Comparison of ENCODE assay signal across 8 mouse cellular contexts in the genomic region with DNA sequence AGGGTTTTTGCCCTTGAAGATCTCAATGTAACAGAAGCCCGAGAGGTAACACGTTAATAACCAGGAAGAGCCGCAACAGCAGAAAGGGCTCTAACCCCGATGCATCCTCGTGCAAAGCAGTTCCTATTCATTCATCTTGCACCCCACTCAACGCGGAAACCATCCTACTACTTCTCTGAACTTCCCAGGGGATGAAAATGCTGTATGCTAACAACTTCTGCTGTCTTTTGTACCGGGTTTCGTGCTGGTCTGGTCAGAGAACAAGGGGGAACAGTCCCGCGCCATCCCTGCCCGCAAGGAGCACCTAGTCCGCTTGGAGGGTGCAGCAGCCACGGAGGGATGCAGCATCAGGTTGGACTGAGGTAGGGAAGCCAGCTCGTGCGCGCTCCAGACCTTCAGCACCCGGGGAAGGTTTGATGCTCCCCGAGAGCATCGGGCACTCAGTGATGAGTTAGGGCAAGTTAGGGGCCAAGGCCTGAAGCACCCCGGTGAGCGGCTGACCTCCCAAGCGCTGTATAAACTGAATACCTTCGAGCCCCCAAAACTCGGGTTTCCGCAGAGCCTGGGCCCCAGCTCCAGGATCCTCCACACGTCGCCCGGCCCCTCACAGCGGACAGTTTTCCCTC. TPM values are rescaled to one million over a fixed set of nuclear protein-coding genes. Genes with fewer than 3 reads are reported as not detected.
DNase-seq lines count a peak whose midpoint lies in the region; ATAC-seq and TF ChIP-seq lines count a peak whose summit lies in the region.

No protein-coding gene starts in this region.

- TF ChIP-seq CTCF in lung, embryonic 14.5 days (IDR thresholded peaks at IDR 0.05; ENCODE audit: low read depth) = no peak

- TF ChIP-seq POLR2A in limb, embryonic 14.5 days (IDR thresholded peaks at IDR 0.05; ENCODE audit: borderline replicate concordance, extremely low read depth, insufficient read depth, insufficient read length) = no peak

- H3K27ac ChIP-seq in lung, embryonic 14.5 days (ENCODE audit: low read depth) = peak overlapping the region; percentile 75
- peak overlapping the region; percentile 84 for H3K27ac ChIP-seq in forebrain, embryonic 12.5 days
- H3K27ac ChIP-seq in hindbrain, embryonic 14.5 days = peak overlapping the region; percentile 50
- peak overlapping the region; percentile 40 for H3K27ac ChIP-seq in limb, embryonic 14.5 days (replicated peaks; ENCODE audit: low read depth, low read length)
- peak overlapping the region; percentile 50 for H3K27ac ChIP-seq in stomach, embryonic 16.5 days (ENCODE audit: low read length)

- H3K36me3 ChIP-seq in lung, embryonic 14.5 days (ENCODE audit: insufficient read depth) = peaks cover 32% of the 10 kb centered on the region
- peaks cover 32% of the 10 kb centered on the region for H3K36me3 ChIP-seq in forebrain, embryonic 12.5 days (replicated peaks)
- H3K36me3 ChIP-seq in hindbrain, embryonic 14.5 days (replicated peaks; ENCODE audit: control insufficient read depth, insufficient read depth) = peaks cover 33% of the 10 kb centered on the region
- peaks cover 30% of the 10 kb centered on the region for H3K36me3 ChIP-seq in limb, embryonic 14.5 days (ENCODE audit: control insufficient read depth, insufficient read depth, low read length)
- H3K36me3 ChIP-seq in stomach, embryonic 16.5 days (ENCODE audit: control insufficient read depth, insufficient read depth, low read length) = no peaks in the 10 kb centered on the region; the same call in 1 of the 2 replicates

- ATAC-seq in lung, embryonic 14.5 days (ENCODE audit: insufficient read depth) = 0 out of 2 replicates have a peak, but pooled peaks have one; percentile 25
- peak; percentile 45; the same call in 1 of the 2 replicates for ATAC-seq in cerebellum, adult (ENCODE audit: insufficient number of reproducible peaks, low FRiP score, low TSS enrichment)
- 0 out of 2 replicates have a peak, but pooled peaks have one; percentile 23 for ATAC-seq in forebrain, embryonic 12.5 days (ENCODE audit: low FRiP score)
- peak; percentile 47; the same call in 1 of the 2 replicates for ATAC-seq in hindbrain, embryonic 14.5 days (ENCODE audit: low FRiP score)
- ATAC-seq in limb, embryonic 14.5 days (ENCODE audit: low FRiP score, low read depth) = 0 out of 2 replicates have a peak, but pooled peaks have one; percentile 23
- peak; percentile 47 for ATAC-seq in monocyte, adult 5-6 weeks (replicated peaks; ENCODE audit: insufficient number of reproducible peaks, low FRiP score, low TSS enrichment, poor library complexity, severe bottlenecking)
- ATAC-seq in stomach, embryonic 16.5 days (ENCODE audit: insufficient read depth, low FRiP score) = no peak

- peak; percentile 37 for DNase-seq in lung, embryonic 14.5 days
- DNase-seq in lung, postnatal 36 days = no peak
- peak; percentile 28 for DNase-seq in hindbrain, embryonic 14.5 days (ENCODE audit: low spot score)
- no peak for DNase-seq in limb, embryonic 14.5 days (ENCODE audit: low spot score)

- under 1% methylated on average over 30 of the region's 30 CpGs for WGBS in lung, embryonic 14.5 days
- under 1% methylated on average over 30 of the region's 30 CpGs for WGBS in forebrain, embryonic 12.5 days
- under 1% methylated on average over 30 of the region's 30 CpGs for WGBS in hindbrain, embryonic 14.5 days
- WGBS in limb, embryonic 14.5 days = 1% methylated on average over 30 of the region's 30 CpGs
- WGBS in stomach, embryonic 16.5 days = under 1% methylated on average over 30 of the region's 30 CpGs

- H3K4me1 ChIP-seq in lung, embryonic 14.5 days (ENCODE audit: insufficient read depth) = no peaks in the 10 kb centered on the region
- H3K4me1 ChIP-seq in forebrain, embryonic 12.5 days = peaks cover 24% of the 10 kb centered on the region
- peaks cover 17% of the 10 kb centered on the region for H3K4me1 ChIP-seq in hindbrain, embryonic 14.5 days (replicated peaks; ENCODE audit: control insufficient read depth, insufficient read depth, low read length)
- H3K4me1 ChIP-seq in limb, embryonic 14.5 days (ENCODE audit: control insufficient read depth, insufficient read depth, low read length) = peaks cover 10% of the 10 kb centered on the region
- peaks cover 9% of the 10 kb centered on the region for H3K4me1 ChIP-seq in stomach, embryonic 16.5 days (ENCODE audit: control insufficient read depth, insufficient read depth, low read length)

- peak overlapping the region; percentile 65 for H3K4me2 ChIP-seq in lung, embryonic 14.5 days
- H3K4me2 ChIP-seq in forebrain, embryonic 12.5 days = peak overlapping the region; percentile 68
- peak overlapping the region; percentile 81 for H3K4me2 ChIP-seq in hindbrain, embryonic 14.5 days (replicated peaks)
- peak overlapping the region; percentile 57 for H3K4me2 ChIP-seq in limb, embryonic 14.5 days (replicated peaks; ENCODE audit: low read depth, low read length, severe bottlenecking)
- H3K4me2 ChIP-seq in stomach, embryonic 16.5 days (ENCODE audit: low read depth, low read length) = peak overlapping the region; percentile 83

- peak overlapping the region; percentile 88 for H3K9ac ChIP-seq in lung, embryonic 14.5 days
- peak overlapping the region; percentile 95 for H3K9ac ChIP-seq in forebrain, embryonic 12.5 days
- H3K9ac ChIP-seq in hindbrain, embryonic 14.5 days = peak overlapping the region; percentile 80
- H3K9ac ChIP-seq in limb, embryonic 14.5 days (ENCODE audit: low read depth, low read length, severe bottlenecking) = peak overlapping the region; percentile 82
- H3K9ac ChIP-seq in stomach, embryonic 16.5 days (ENCODE audit: low read length) = peak overlapping the region; percentile 85

- no peaks in the 10 kb centered on the region for H3K9me3 ChIP-seq in lung, embryonic 14.5 days (ENCODE audit: low read depth, low read length)
- H3K9me3 ChIP-seq in forebrain, embryonic 12.5 days = no peaks in the 10 kb centered on the region
- H3K9me3 ChIP-seq in hindbrain, embryonic 14.5 days (ENCODE audit: control insufficient read depth, low read length) = no peaks in the 10 kb centered on the region
- H3K9me3 ChIP-seq in limb, embryonic 14.5 days (ENCODE audit: control insufficient read depth, low read length) = no peaks in the 10 kb centered on the region
- 0 out of 2 replicates have a peak, but pooled peaks cover under 1% of the 10 kb centered on the region for H3K9me3 ChIP-seq in stomach, embryonic 16.5 days (replicated peaks; ENCODE audit: control insufficient read depth, low read length)

- no peaks in the 10 kb centered on the region for H3K27me3 ChIP-seq in lung, embryonic 14.5 days (ENCODE audit: insufficient read depth, low read length)
- H3K27me3 ChIP-seq in forebrain, embryonic 12.5 days = no peaks in the 10 kb centered on the region
- no peaks in the 10 kb centered on the region for H3K27me3 ChIP-seq in hindbrain, embryonic 14.5 days (ENCODE audit: control insufficient read depth, insufficient read depth, low read length)
- H3K27me3 ChIP-seq in limb, embryonic 14.5 days (ENCODE audit: control insufficient read depth, insufficient read depth, low read length) = no peaks in the 10 kb centered on the region
- H3K27me3 ChIP-seq in stomach, embryonic 16.5 days (ENCODE audit: control insufficient read depth, insufficient read depth, low read length) = no peaks in the 10 kb centered on the region

- H3K4me3 ChIP-seq in lung, embryonic 14.5 days (ENCODE audit: low read depth, low read length) = peak overlapping the region; percentile 93
- peak overlapping the region; percentile 88 for H3K4me3 ChIP-seq in forebrain, embryonic 12.5 days (replicated peaks)
- H3K4me3 ChIP-seq in hindbrain, embryonic 14.5 days (replicated peaks; ENCODE audit: low read length) = peak overlapping the region; percentile 78
- peak overlapping the region; percentile 67 for H3K4me3 ChIP-seq in limb, embryonic 14.5 days (replicated peaks; ENCODE audit: low read length)
- peak overlapping the region; percentile 66 for H3K4me3 ChIP-seq in stomach, embryonic 16.5 days (replicated peaks; ENCODE audit: low read length)

RNA-seq across cellular contexts. Expression of gene Ppp1r8, which starts 0.6 kb away (rescaled TPM):
- 58.3 and 60.4 TPM in 2 replicates for polyA plus RNA-seq in lung, embryonic 14.5 days (2014; fragmentation: Nextera tagmentation; extraction: Ambion mirVana)
- polyA plus RNA-seq in forebrain, embryonic 12.5 days (2016; fragmentation: Nextera tagmentation; extraction: Ambion mirVana) = 73.7 and 74.7 TPM in 2 replicates
- polyA plus RNA-seq in hindbrain, embryonic 14.5 days (2014; fragmentation: Nextera tagmentation; extraction: Ambion mirVana) = 49.3 and 62.7 TPM in 2 replicates
- 79.7 and 91.6 TPM in 2 replicates for polyA plus RNA-seq in limb, embryonic 14.5 days (2012; rRNA removed)
- polyA plus RNA-seq in limb, embryonic 14.5 days (2014; fragmentation: Nextera tagmentation; extraction: Ambion mirVana) = 66.2 and 68.0 TPM in 2 replicates
- 38.1 to 54.2 TPM (median 52.6 TPM) in 3 replicates for total RNA-seq in monocyte, adult 5-6 weeks (2017)
- polyA plus RNA-seq in stomach, embryonic 16.5 days (2015; fragmentation: Nextera tagmentation; extraction: Ambion mirVana) = 52.0 and 54.1 TPM in 2 replicates

RNA-seq across cellular contexts. Expression of gene Stx12, which starts 41.9 kb away (rescaled TPM):
- polyA plus RNA-seq in lung, embryonic 14.5 days (2014; fragmentation: Nextera tagmentation; extraction: Ambion mirVana) = 67.4 and 68.0 TPM in 2 replicates
- 93.7 and 94.7 TPM in 2 replicates for polyA plus RNA-seq in forebrain, embryonic 12.5 days (2016; fragmentation: Nextera tagmentation; extraction: Ambion mirVana)
- polyA plus RNA-seq in hindbrain, embryonic 14.5 days (2014; fragmentation: Nextera tagmentation; extraction: Ambion mirVana) = 165 and 181 TPM in 2 replicates
- polyA plus RNA-seq in limb, embryonic 14.5 days (2012; rRNA removed) = 54.2 and 57.3 TPM in 2 replicates
- polyA plus RNA-seq in limb, embryonic 14.5 days (2014; fragmentation: Nextera tagmentation; extraction: Ambion mirVana) = 64.6 and 65.2 TPM in 2 replicates
- 64.8 to 81.4 TPM (median 73.4 TPM) in 3 replicates for total RNA-seq in monocyte, adult 5-6 weeks (2017)
- 59.6 and 62.7 TPM in 2 replicates for polyA plus RNA-seq in stomach, embryonic 16.5 days (2015; fragmentation: Nextera tagmentation; extraction: Ambion mirVana)

RNA-seq across cellular contexts. Expression of gene Themis2, which starts 46.2 kb away (rescaled TPM):
- polyA plus RNA-seq in lung, embryonic 14.5 days (2014; fragmentation: Nextera tagmentation; extraction: Ambion mirVana) = 1.4 and 1.8 TPM in 2 replicates
- polyA plus RNA-seq in forebrain, embryonic 12.5 days (2016; fragmentation: Nextera tagmentation; extraction: Ambion mirVana) = 0.29 and 0.67 TPM in 2 replicates
- 0.61 and 0.71 TPM in 2 replicates for polyA plus RNA-seq in hindbrain, embryonic 14.5 days (2014; fragmentation: Nextera tagmentation; extraction: Ambion mirVana)
- 2.0 and 2.1 TPM in 2 replicates for polyA plus RNA-seq in limb, embryonic 14.5 days (2012; rRNA removed)
- polyA plus RNA-seq in limb, embryonic 14.5 days (2014; fragmentation: Nextera tagmentation; extraction: Ambion mirVana) = 1.9 and 2.4 TPM in 2 replicates
- total RNA-seq in monocyte, adult 5-6 weeks (2017) = 196 to 216 TPM (median 214 TPM) in 3 replicates
- 1.4 and 1.8 TPM in 2 replicates for polyA plus RNA-seq in stomach, embryonic 16.5 days (2015; fragmentation: Nextera tagmentation; extraction: Ambion mirVana)

Comparison
In these comparisons a context has a peak if more than half of its experiments do, and no peak if none do; other contexts are left out.
1. DNase-seq: peak in lung, embryonic 14.5 days (single experiment) and hindbrain, embryonic 14.5 days (single experiment); none in lung, postnatal 36 days (single experiment) and limb, embryonic 14.5 days (single experiment).
2. Peak in every context shown above with its lines, with median percentiles within 50 percentile points of each other: H3K27ac ChIP-seq, H3K4me2 ChIP-seq, H3K4me3 ChIP-seq and H3K9ac ChIP-seq.